Mouse (Mus musculus): ENCODE data around the gene Ceacam13. TPM values are rescaled to one million over a fixed set of nuclear protein-coding genes. Genes with fewer than 3 reads are reported as not detected.
"Not testable (repeated sequence)": the region's sequence is repeated elsewhere in the genome, so short reads cannot be mapped to it uniquely, and the experiment has no call there.

Ceacam13 gene
- polyA plus RNA-seq (2015; fragmentation: Nextera tagmentation; extraction: Ambion mirVana) = not detected in 2 replicates

GRCm38 (mm10) chr7:18009589-18009988 is at the start of gene Ceacam13:
TSS of gene Ceacam13 (plus strand) at chr7:18009889.
- Histone ChIP-seq H3K4me2 (ENCODE audit: low read length) (no peak within 1 kb of the TSS), H3K4me1 (replicated peaks; ENCODE audit: insufficient read depth, low read length) (no peaks in the 10 kb centered on the region), H3K9me3 (replicated peaks; ENCODE audit: low read length) (no peaks in the 10 kb centered on the region), H3K4me3 (replicated peaks; ENCODE audit: low read depth, low read length) (no peak within 1 kb of the TSS), H3K27ac (no peak within 1 kb of the TSS), H3K9ac (ENCODE audit: low read depth, low read length) (no peak within 1 kb of the TSS), H3K36me3 (ENCODE audit: insufficient read depth, low read length) (no peaks in the 10 kb centered on the region), H3K27me3 (ENCODE audit: insufficient read depth, low read length) (no peaks in the 10 kb centered on the region)
- DNase-seq (ENCODE audit: low spot score) (no peak), ATAC-seq (replicated peaks; ENCODE audit: low FRiP score, low read depth) (no peak)
- TF ChIP-seq CTCF (IDR thresholded peaks at IDR 0.05; ENCODE audit: low read depth) = no peak
- WGBS = 77% methylated on average over 4 of the region's 4 CpGs

- H3K4me1 ChIP-seq (replicated peaks; ENCODE audit: insufficient read depth, low read length) = no peaks in the 10 kb centered on the region
- WGBS = 82% methylated on average over 4 of the region's 4 CpGs
- TF ChIP-seq CTCF (IDR thresholded peaks at IDR 0.05; ENCODE audit: low read depth) = no peak
- DNase-seq (ENCODE audit: low spot score) (no peak), ATAC-seq (replicated peaks; ENCODE audit: low FRiP score, low read depth) (no peak)
- H3K9me3 ChIP-seq (replicated peaks; ENCODE audit: low read length) = 0 out of 2 replicates have a peak, but pooled peaks cover 6% of the 10 kb centered on the region
- no peak within 1 kb of the TSS for H3K27ac ChIP-seq
- H3K4me2 ChIP-seq (ENCODE audit: low read length) = no peak within 1 kb of the TSS
- H3K36me3 ChIP-seq (ENCODE audit: insufficient read depth, low read length) = no peaks in the 10 kb centered on the region
- no peaks in the 10 kb centered on the region for H3K27me3 ChIP-seq (ENCODE audit: insufficient read depth, low read length)
- H3K4me3 ChIP-seq (replicated peaks; ENCODE audit: low read depth, low read length) = no peak within 1 kb of the TSS
- no peak within 1 kb of the TSS for H3K9ac ChIP-seq (ENCODE audit: low read depth, low read length)
Observed at GRCm38 (mm10) chr7:17971824-17972223, 37.9 kb upstream of the Ceacam13 start, which contains the start of gene Ceacam11. TSS of gene Ceacam11 (plus strand) at chr7:17972124.

GRCm38 (mm10) chr7:18001131-18001530 is 8.6 kb upstream of the Ceacam13 start:
- H3K36me3 ChIP-seq (ENCODE audit: insufficient read depth, low read length); H3K9ac ChIP-seq (ENCODE audit: low read depth, low read length); ATAC-seq (replicated peaks; ENCODE audit: low FRiP score, low read depth); H3K4me2 ChIP-seq (ENCODE audit: low read length); H3K27ac ChIP-seq; H3K9me3 ChIP-seq (replicated peaks; ENCODE audit: low read length); H3K4me1 ChIP-seq (replicated peaks; ENCODE audit: insufficient read depth, low read length); H3K4me3 ChIP-seq (replicated peaks; ENCODE audit: low read depth, low read length); DNase-seq (ENCODE audit: low spot score); H3K27me3 ChIP-seq (ENCODE audit: insufficient read depth, low read length): not testable (repeated sequence)
- WGBS = 98% methylated on average over 1 of the region's 1 CpGs

GRCm38 (mm10) chr7:18065629-18066028 is 55.9 kb downstream of the Ceacam13 start, which contains the start of gene Ceacam12:
TSS of gene Ceacam12 (plus strand) at chr7:18065929.
- no peak for TF ChIP-seq CTCF (IDR thresholded peaks at IDR 0.05; ENCODE audit: low read depth)
- Histone ChIP-seq H3K9me3 (replicated peaks; ENCODE audit: low read length) (peaks cover 6% of the 10 kb centered on the region; the same call in 1 of the 2 replicates), H3K36me3 (ENCODE audit: insufficient read depth, low read length) (no peaks in the 10 kb centered on the region), H3K9ac (ENCODE audit: low read depth, low read length) (no peak within 1 kb of the TSS), H3K4me3 (replicated peaks; ENCODE audit: low read depth, low read length) (no peak within 1 kb of the TSS), H3K4me2 (ENCODE audit: low read length) (no peak within 1 kb of the TSS), H3K4me1 (replicated peaks; ENCODE audit: insufficient read depth, low read length) (no peaks in the 10 kb centered on the region), H3K27me3 (ENCODE audit: insufficient read depth, low read length) (no peaks in the 10 kb centered on the region), H3K27ac (no peak within 1 kb of the TSS)
- DNase-seq (ENCODE audit: low spot score) = no peak
- no peak for ATAC-seq (replicated peaks; ENCODE audit: low FRiP score, low read depth)
- WGBS = 64% methylated on average over 1 of the region's 1 CpGs

Small RNA genes lying within 50 kb of the gene (microRNA-seq; reads per million reads assigned to microRNA genes)
- gene Gm22414 = not detected

Other genes with a start within 250 kb of the Ceacam13 start
- gene Ceacam14, start 197.3 kb upstream of the Ceacam13 start, polyA plus RNA-seq (2015; fragmentation: Nextera tagmentation; extraction: Ambion mirVana) = not detected in 2 replicates
- not detected in 2 replicates for gene Gm5155, start 138.1 kb upstream of the Ceacam13 start, polyA plus RNA-seq (2015; fragmentation: Nextera tagmentation; extraction: Ambion mirVana)
- gene Ceacam11, start 37.8 kb upstream of the Ceacam13 start, polyA plus RNA-seq (2015; fragmentation: Nextera tagmentation; extraction: Ambion mirVana) = not detected in 2 replicates
- gene Ceacam12, start 56.0 kb downstream of the Ceacam13 start, polyA plus RNA-seq (2015; fragmentation: Nextera tagmentation; extraction: Ambion mirVana) = not detected in 2 replicates
- gene Igfl3, start 166.6 kb downstream of the Ceacam13 start, polyA plus RNA-seq (2015; fragmentation: Nextera tagmentation; extraction: Ambion mirVana) = not detected in 2 replicates
- gene Mill1, start 235.5 kb downstream of the Ceacam13 start, polyA plus RNA-seq (2015; fragmentation: Nextera tagmentation; extraction: Ambion mirVana) = not detected in 2 replicates

Measured in kidney, postnatal 0 days (tissue).